Mouse (Mus musculus) liver, postnatal 0 days (tissue): ENCODE measurements around the gene Nod2. TPM values are rescaled to one million over a fixed set of nuclear protein-coding genes. Genes with fewer than 3 reads are reported as not detected.
"Not testable (repeated sequence)": the region's sequence is repeated elsewhere in the genome, so short reads cannot be mapped to it uniquely, and the experiment has no call there.

Source experiments
- ATAC-seq: fragments of 200-750 bp; cut with Nextera tagmentation; 2 replicates; pipeline ENCODE4 v1.8.0; 2017; ENCODE audit warnings: mild to moderate bottlenecking, moderate library complexity
- DNase-seq: peaks from one replicate; pipeline ENCODE4 v3.0.0-alpha.2; 2016
- H3K27ac ChIP-seq: fragments of 300-500 bp; sonication (generic); 2 replicates; pipeline ENCODE4 v1.5.1; 2014; ENCODE audit warnings: antibody characterized with exemption, moderate library complexity, mild to moderate bottlenecking, low read depth
- H3K27me3 ChIP-seq: fragments of 300-500 bp; sonication (generic); 2 replicates; pipeline ENCODE4 v1.6.1; 2014; ENCODE audit warnings: low read length, control low read depth, mixed read lengths; ENCODE audit not compliant: insufficient read depth
- H3K36me3 ChIP-seq: fragments of 300-500 bp; sonication (generic); replicated peaks from 2 replicates; pipeline ENCODE4 v1.6.1; 2014; ENCODE audit warnings: mild to moderate bottlenecking, control low read depth, low read length, moderate library complexity, mixed read lengths; ENCODE audit not compliant: insufficient read depth
- H3K4me1 ChIP-seq: fragments of 300-500 bp; sonication (generic); 2 replicates; pipeline ENCODE4 v1.6.1; 2014; ENCODE audit warnings: antibody characterized with exemption, mild to moderate bottlenecking, control low read depth; ENCODE audit not compliant: insufficient read depth
- H3K4me2 ChIP-seq: fragments of 300-500 bp; sonication (generic); 2 replicates; pipeline ENCODE4 v1.6.1; 2014; ENCODE audit warnings: low read depth, mild to moderate bottlenecking, low read length, moderate library complexity, mixed read lengths
- H3K4me3 ChIP-seq: fragments of 300-500 bp; sonication (generic); 2 replicates; pipeline ENCODE4 v1.5.1; 2014; ENCODE audit warnings: low read depth, low read length
- H3K9ac ChIP-seq: fragments of 300-500 bp; sonication (generic); replicated peaks from 2 replicates; pipeline ENCODE4 v1.6.1; 2014; ENCODE audit warnings: mild to moderate bottlenecking, moderate library complexity
- H3K9me3 ChIP-seq: fragments of 300-500 bp; sonication (generic); 2 replicates; pipeline ENCODE4 v1.6.1; 2016; ENCODE audit warnings: mild to moderate bottlenecking, control low read depth, low read length, mixed read lengths
- CTCF ChIP-seq: sonication (generic); IDR thresholded peaks from 2 replicates; pipeline ENCODE4 v1.5.1; 2016; ENCODE audit warnings: antibody characterized with exemption, low read depth
- EP300 ChIP-seq: IDR thresholded peaks from 2 replicates; pipeline ENCODE4 v1.6.1; 2016; ENCODE audit warnings: antibody characterized with exemption, low read depth, mild to moderate bottlenecking
- WGBS: fragments of 180-500 bp; shearing (Covaris S2); extraction: QIAGEN DNeasy Blood & Tissue Kit; methylation state at CpG from one replicate; pipeline ENCODE4 v1.1.7; 2014; ENCODE audit not compliant: insufficient replicate concordance; 5-methylcytosine and 5-hydroxymethylcytosine counted together
- polyA plus RNA-seq: library from polyadenylated mRNA; unstranded; fragments of >200 nt; fragmentation: Nextera tagmentation; extraction: Ambion mirVana; gene quantifications from 2 replicates; pipeline ENCODE4 v1.2.1, GENCODE M21; 2015

Nod2 gene
- polyA plus RNA-seq, 1 experiment from 2014 or later: 0.07 TPM

GRCm38 (mm10) chr8:88637092-88638000 is 9.8 kb upstream of the Nod2 start:
- Histone ChIP-seq H3K9me3 (no peaks in the 10 kb centered on the region), H3K9ac (no peak overlapping the region), H3K4me3 (no peak overlapping the region), H3K27ac (peak overlapping the region; percentile 60; the same call in 1 of the 2 replicates), H3K36me3 (peaks cover 5% of the 10 kb centered on the region; the same call in 1 of the 2 replicates), H3K4me2 (peak overlapping the region; percentile 18; the same call in 1 of the 2 replicates), H3K4me1 (peaks cover 30% of the 10 kb centered on the region), H3K27me3 (no peaks in the 10 kb centered on the region)
- DNase-seq (peak; percentile 39), ATAC-seq (no peak)
- 69% methylated on average over 9 of the region's 9 CpGs for WGBS
- TF ChIP-seq EP300 (no peak), CTCF (no peak)

- Histone ChIP-seq H3K27ac (no peak overlapping the region), H3K4me2 (no peak overlapping the region), H3K9me3 (no peaks in the 10 kb centered on the region), H3K4me1 (peaks cover 26% of the 10 kb centered on the region), H3K36me3 (no peaks in the 10 kb centered on the region), H3K27me3 (no peaks in the 10 kb centered on the region), H3K9ac (no peak overlapping the region), H3K4me3 (no peak overlapping the region)
- DNase-seq (no peak), ATAC-seq (no peak)
- WGBS: 80% methylated on average over 3 of the region's 3 CpGs
- TF ChIP-seq CTCF (no peak), EP300 (no peak)
Observed at GRCm38 (mm10) chr8:88638908-88639307, 8.2 kb upstream of the Nod2 start.

- H3K9ac ChIP-seq: no peak overlapping the region
- WGBS: 68% methylated on average over 5 of the region's 5 CpGs
- H3K4me2 ChIP-seq: no peak overlapping the region
- H3K9me3 ChIP-seq: no peaks in the 10 kb centered on the region
- DNase-seq (no peak), ATAC-seq (no peak)
- no peaks in the 10 kb centered on the region for H3K27me3 ChIP-seq
- H3K4me3 ChIP-seq: no peak overlapping the region
- peaks cover 18% of the 10 kb centered on the region for H3K4me1 ChIP-seq
- H3K27ac ChIP-seq: 0 out of 2 replicates have a peak overlapping the region, but pooled peaks have one; percentile 16
- no peaks in the 10 kb centered on the region for H3K36me3 ChIP-seq
- no peak for TF ChIP-seq EP300
- no peak for TF ChIP-seq CTCF
Observed at GRCm38 (mm10) chr8:88642734-88643564, 4.2 kb upstream of the Nod2 start.

- H3K4me2 ChIP-seq: peak overlapping the region; percentile 74; the same call in 1 of the 2 replicates
- DNase-seq: no peak
- H3K27me3 ChIP-seq: no peaks in the 10 kb centered on the region
- no peak overlapping the region for H3K9ac ChIP-seq
- no peaks in the 10 kb centered on the region for H3K36me3 ChIP-seq
- TF ChIP-seq CTCF (no peak), EP300 (no peak)
- no peak overlapping the region for H3K4me3 ChIP-seq
- no peak for ATAC-seq
- H3K4me1 ChIP-seq: peaks cover 16% of the 10 kb centered on the region
- no peaks in the 10 kb centered on the region for H3K9me3 ChIP-seq
- no peak overlapping the region for H3K27ac ChIP-seq
Observed at GRCm38 (mm10) chr8:88648322-88648721, 1.2 kb downstream of the Nod2 start.

- H3K27ac ChIP-seq: no peak overlapping the region
- H3K4me2 ChIP-seq: no peak overlapping the region
- no peak overlapping the region for H3K4me3 ChIP-seq
- no peak for ATAC-seq
- peaks cover 16% of the 10 kb centered on the region for H3K4me1 ChIP-seq
- no peaks in the 10 kb centered on the region for H3K27me3 ChIP-seq
- H3K9ac ChIP-seq: no peak overlapping the region
- TF ChIP-seq EP300: no peak
- no peak for TF ChIP-seq CTCF
- H3K9me3 ChIP-seq: no peaks in the 10 kb centered on the region
- H3K36me3 ChIP-seq: no peaks in the 10 kb centered on the region
- 61% methylated on average over 6 of the region's 6 CpGs for WGBS
- DNase-seq: no peak
Observed at GRCm38 (mm10) chr8:88650016-88650708, 3.0 kb downstream of the Nod2 start.

- not testable (repeated sequence) for H3K4me2 ChIP-seq, H3K27ac ChIP-seq, H3K36me3 ChIP-seq, H3K9ac ChIP-seq, H3K4me3 ChIP-seq, ATAC-seq, DNase-seq, H3K9me3 ChIP-seq, H3K27me3 ChIP-seq
- H3K4me1 ChIP-seq: peaks cover 16% of the 10 kb centered on the region
- WGBS: 49% methylated on average over 4 of the region's 4 CpGs
Observed at GRCm38 (mm10) chr8:88651122-88651521, 4.0 kb downstream of the Nod2 start.
